Mouse (Mus musculus) forebrain, postnatal 0 days (tissue): Measurements from ENCODE around the gene S1pr3. TPM values are rescaled to one million over a fixed set of nuclear protein-coding genes. Genes with fewer than 3 reads are reported as not detected.

Source experiments
- ATAC-seq: fragments of 200-750 bp; cut with Nextera tagmentation; 2 replicates; pipeline ENCODE4 v1.8.0; 2017; ENCODE audit warnings: mild to moderate bottlenecking, moderate library complexity
- DNase-seq: peaks from one replicate; pipeline ENCODE4 v3.0.0-alpha.2; 2015
- H3K27ac ChIP-seq: fragments of 300-500 bp; sonication (generic); 2 replicates; pipeline ENCODE4 v1.5.1; 2014; ENCODE audit warnings: low read depth, mild to moderate bottlenecking, antibody characterized with exemption, low read length, moderate library complexity, mixed read lengths
- H3K27me3 ChIP-seq: fragments of 300-500 bp; sonication (generic); 2 replicates; pipeline ENCODE4 v1.6.1; 2014; ENCODE audit warnings: mild to moderate bottlenecking, low read length, mixed read lengths; ENCODE audit not compliant: insufficient read depth
- H3K36me3 ChIP-seq: fragments of 300-500 bp; sonication (generic); 2 replicates; pipeline ENCODE4 v1.6.1; 2014; ENCODE audit warnings: mild to moderate bottlenecking, moderate library complexity; ENCODE audit not compliant: insufficient read depth
- H3K4me1 ChIP-seq: fragments of 300-500 bp; sonication (generic); 2 replicates; pipeline ENCODE4 v1.6.1; 2014; ENCODE audit warnings: antibody characterized with exemption; ENCODE audit not compliant: insufficient read depth
- H3K4me2 ChIP-seq: fragments of 300-500 bp; sonication (generic); 2 replicates; pipeline ENCODE4 v1.6.1; 2014; ENCODE audit warnings: low read depth, mild to moderate bottlenecking, moderate library complexity
- H3K4me3 ChIP-seq: fragments of 300-500 bp; sonication (generic); 2 replicates; pipeline ENCODE4 v1.5.1; 2014; ENCODE audit warnings: low read depth, low read length, mixed read lengths
- H3K9ac ChIP-seq: fragments of 300-500 bp; sonication (generic); 2 replicates; pipeline ENCODE4 v1.6.1; 2014; ENCODE audit warnings: mild to moderate bottlenecking
- H3K9me3 ChIP-seq: fragments of 300-500 bp; sonication (generic); 2 replicates; pipeline ENCODE4 v1.6.1; 2016; ENCODE audit warnings: low read length
- CTCF ChIP-seq: sonication (generic); IDR thresholded peaks from 2 replicates; pipeline ENCODE4 v1.5.1; 2016; ENCODE audit warnings: antibody characterized with exemption, control low read depth, low read depth
- WGBS: fragments of 180-500 bp; shearing (Covaris S2); extraction: QIAGEN DNeasy Blood & Tissue Kit; methylation state at CpG from one replicate; pipeline ENCODE4 v1.1.7; 2014; 5-methylcytosine and 5-hydroxymethylcytosine counted together
- polyA plus RNA-seq: library from polyadenylated mRNA; unstranded; fragments of >200 nt; fragmentation: Nextera tagmentation; extraction: Ambion mirVana; gene quantifications from 2 replicates; pipeline ENCODE4 v1.2.1, GENCODE M21; 2015
- total RNA-seq: library from RNA; depleted of rRNA; stranded (reverse); fragments of >200 nt; gene quantifications from 2 replicates; pipeline ENCODE4 v1.2.3, GENCODE M21; 2014

S1pr3 gene
- total and polyA plus RNA-seq, 2 experiments from 2014 or later = 8.4 to 9.6 TPM

DNA sequence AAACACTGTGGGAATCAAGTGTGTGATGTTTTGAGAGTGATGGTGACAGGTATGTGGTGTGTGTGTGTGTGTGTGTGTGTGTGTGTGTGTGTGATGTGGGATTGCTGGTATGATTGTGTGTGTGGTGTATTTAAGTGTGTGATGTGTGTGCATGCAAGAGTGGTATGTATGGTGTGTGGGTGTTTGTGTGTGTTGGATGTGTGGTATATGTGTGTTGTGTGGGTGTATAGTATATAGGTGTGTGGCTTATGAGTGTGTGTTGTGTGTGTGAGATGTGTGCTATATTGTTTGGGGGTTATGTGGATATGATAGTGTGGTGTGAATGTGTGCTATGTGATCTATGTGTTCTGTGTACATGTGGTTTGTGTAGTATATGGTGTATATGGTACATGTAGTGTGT lies 35.4 kb upstream of the S1pr3 start:
- Histone ChIP-seq H3K4me1 (no peaks in the 10 kb centered on the region), H3K4me3 (no peak overlapping the region), H3K9ac (no peak overlapping the region), H3K36me3 (no peaks in the 10 kb centered on the region), H3K27me3 (no peaks in the 10 kb centered on the region), H3K27ac (no peak overlapping the region), H3K4me2 (no peak overlapping the region), H3K9me3 (no peaks in the 10 kb centered on the region)
- DNase-seq = no peak
- no peak for TF ChIP-seq CTCF
- no peak for ATAC-seq

DNA sequence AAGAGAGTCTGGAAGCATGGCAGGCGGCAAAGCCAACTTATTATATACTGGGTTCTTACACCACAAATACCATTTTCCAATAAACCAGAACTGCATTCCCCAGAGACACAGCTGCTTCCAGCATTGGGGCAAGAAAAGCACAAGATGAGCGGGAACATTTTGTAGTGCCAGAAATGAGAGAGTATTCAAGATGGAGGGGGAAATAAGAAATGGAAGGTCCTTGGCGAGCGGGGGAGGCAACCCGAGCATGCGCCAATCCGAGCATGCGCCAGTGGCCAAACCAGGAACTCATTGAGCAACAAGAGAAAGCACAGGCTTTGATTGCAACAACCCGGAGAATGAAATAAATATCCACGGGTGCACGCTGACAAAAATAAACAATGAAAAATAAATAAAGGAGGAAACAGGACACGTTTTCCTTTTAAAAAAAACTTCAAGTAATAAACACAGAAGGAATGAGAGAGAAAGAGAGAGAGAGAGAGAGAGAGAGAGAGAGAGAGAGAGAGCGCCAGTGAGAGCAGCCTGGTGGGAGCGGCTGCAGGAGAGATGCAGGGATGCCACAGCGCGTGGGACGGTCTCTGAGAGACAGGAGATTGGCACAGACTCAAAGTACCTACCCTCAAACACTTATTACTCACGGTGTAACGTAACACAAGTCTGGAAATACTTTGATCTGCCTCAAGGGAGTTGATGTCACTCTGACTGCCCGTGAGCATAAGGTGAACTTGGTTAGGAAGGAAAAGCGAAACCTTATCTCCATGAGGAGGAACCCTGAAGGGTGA lies 34.2 kb upstream of the S1pr3 start:
- ATAC-seq = no peak

GRCm38 (mm10) chr13:51378126-51378525 lies 30.3 kb upstream of the S1pr3 start:
- Histone ChIP-seq H3K4me2 (no peak overlapping the region), H3K4me1 (no peaks in the 10 kb centered on the region), H3K9me3 (no peaks in the 10 kb centered on the region), H3K36me3 (no peaks in the 10 kb centered on the region), H3K27me3 (no peaks in the 10 kb centered on the region), H3K9ac (no peak overlapping the region), H3K4me3 (no peak overlapping the region), H3K27ac (0 out of 2 replicates have a peak overlapping the region, but pooled peaks have one; percentile 21)
- ATAC-seq (no peak), DNase-seq (no peak)
- TF ChIP-seq CTCF = no peak
- 41% methylated on average over 4 of the region's 4 CpGs for WGBS

More for the DNA sequence above, 34.2 kb upstream of the S1pr3 start:
- Histone ChIP-seq H3K27me3 (no peaks in the 10 kb centered on the region), H3K9ac (no peak overlapping the region), H3K36me3 (no peaks in the 10 kb centered on the region), H3K9me3 (no peaks in the 10 kb centered on the region), H3K4me2 (no peak overlapping the region), H3K4me3 (no peak overlapping the region), H3K4me1 (no peaks in the 10 kb centered on the region), H3K27ac (no peak overlapping the region)
- no peak for DNase-seq
- no peak for TF ChIP-seq CTCF
- 82% methylated on average over 21 of the region's 21 CpGs for WGBS

DNA sequence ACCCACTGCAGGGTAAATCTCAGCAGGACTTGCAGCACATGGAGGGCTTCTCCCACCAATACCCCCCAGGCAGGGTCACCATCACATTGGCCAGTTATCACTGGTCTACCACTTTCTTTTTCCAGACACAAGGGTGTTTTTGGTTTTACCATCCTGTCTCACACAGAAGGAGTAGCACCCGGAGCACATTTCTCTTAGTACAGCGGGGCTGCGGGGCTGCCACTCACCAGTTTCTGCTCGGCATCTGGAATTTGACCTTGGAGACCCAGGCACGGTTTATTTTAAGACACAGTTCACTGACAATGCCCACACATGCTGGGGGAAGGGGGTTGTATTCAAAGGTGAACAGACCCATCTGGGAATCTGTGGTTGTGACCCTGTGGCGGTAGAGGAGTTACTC lies 28.8 kb upstream of the S1pr3 start:
- Histone ChIP-seq H3K27me3 (no peaks in the 10 kb centered on the region), H3K27ac (no peak overlapping the region), H3K4me1 (no peaks in the 10 kb centered on the region), H3K36me3 (no peaks in the 10 kb centered on the region), H3K9me3 (no peaks in the 10 kb centered on the region), H3K9ac (no peak overlapping the region), H3K4me3 (no peak overlapping the region), H3K4me2 (no peak overlapping the region)
- no peak for ATAC-seq
- no peak for TF ChIP-seq CTCF
- no peak for DNase-seq
- 47% methylated on average over 6 of the region's 6 CpGs for WGBS

DNA sequence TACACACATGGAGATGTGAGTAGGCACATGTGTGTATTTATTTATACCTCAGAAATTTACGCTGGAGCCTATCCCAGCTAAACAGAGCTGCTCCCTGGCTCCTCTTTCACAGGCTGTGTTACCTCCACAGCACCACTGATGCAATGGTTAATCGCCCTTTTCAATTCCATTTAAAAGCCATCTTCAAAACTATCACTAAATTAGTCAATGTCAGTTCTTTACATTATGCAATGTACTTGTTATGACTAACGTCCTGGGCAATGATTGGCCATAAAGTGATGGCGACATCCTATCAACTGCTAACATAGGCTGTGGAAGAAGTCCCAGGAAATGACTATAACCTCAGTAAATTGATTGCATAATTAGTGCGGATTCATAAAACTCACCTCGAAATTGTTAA lies 26.9 kb upstream of the S1pr3 start:
- H3K27me3 ChIP-seq = no peaks in the 10 kb centered on the region
- H3K4me3 ChIP-seq = no peak overlapping the region
- ATAC-seq (no peak), DNase-seq (no peak)
- TF ChIP-seq CTCF = no peak
- no peak overlapping the region for H3K27ac ChIP-seq
- no peaks in the 10 kb centered on the region for H3K9me3 ChIP-seq
- no peak overlapping the region for H3K4me2 ChIP-seq
- no peak overlapping the region for H3K9ac ChIP-seq
- H3K4me1 ChIP-seq = no peaks in the 10 kb centered on the region
- no peaks in the 10 kb centered on the region for H3K36me3 ChIP-seq
- 94% methylated on average over 6 of the region's 6 CpGs for WGBS

- Histone ChIP-seq H3K9ac (no peak overlapping the region), H3K27me3 (no peaks in the 10 kb centered on the region), H3K9me3 (no peaks in the 10 kb centered on the region), H3K27ac (no peak overlapping the region), H3K4me3 (no peak overlapping the region), H3K36me3 (no peaks in the 10 kb centered on the region), H3K4me2 (no peak overlapping the region), H3K4me1 (no peaks in the 10 kb centered on the region)
- no peak for DNase-seq
- WGBS = 87% methylated on average over 2 of the region's 2 CpGs
- no peak for TF ChIP-seq CTCF
- no peak for ATAC-seq
Measured at GRCm38 (mm10) chr13:51384899-51385298, 23.5 kb upstream of the S1pr3 start.

DNA sequence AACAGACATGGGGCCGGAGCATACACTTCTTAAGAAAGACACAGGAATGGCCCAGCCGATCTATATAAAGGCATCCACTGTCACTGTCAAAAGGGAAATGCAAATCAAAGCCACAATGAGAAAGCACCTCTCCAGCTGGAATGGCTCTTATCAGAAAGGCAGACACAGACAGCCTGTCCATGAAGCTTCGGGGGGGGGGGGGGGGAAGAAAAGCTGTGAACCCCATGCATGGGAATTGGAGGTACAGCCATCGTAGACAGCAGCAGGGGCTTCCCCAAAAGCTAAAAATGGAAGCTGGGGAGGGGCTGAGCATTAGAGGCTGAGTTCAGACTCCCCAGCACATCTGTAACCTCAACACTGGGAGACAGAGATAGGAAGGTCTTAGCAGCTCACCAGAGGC lies 20.5 kb upstream of the S1pr3 start:
- Histone ChIP-seq H3K4me2 (no peak overlapping the region), H3K27me3 (no peaks in the 10 kb centered on the region), H3K4me1 (no peaks in the 10 kb centered on the region), H3K27ac (no peak overlapping the region), H3K9me3 (no peaks in the 10 kb centered on the region), H3K4me3 (no peak overlapping the region), H3K36me3 (no peaks in the 10 kb centered on the region), H3K9ac (no peak overlapping the region)
- no peak for ATAC-seq
- TF ChIP-seq CTCF = no peak
- 45% methylated on average over 4 of the region's 4 CpGs for WGBS
- no peak for DNase-seq
